Mouse (Mus musculus) heart, embryonic 16.5 days (tissue): Measurements from ENCODE around the gene Olfr593. TPM values are rescaled to one million over a fixed set of nuclear protein-coding genes. Genes with fewer than 3 reads are reported as not detected.
"Not testable (repeated sequence)": the region's sequence is repeated elsewhere in the genome, so short reads cannot be mapped to it uniquely, and the experiment has no call there.

Experiments
- ATAC-seq: fragments of 200-750 bp; cut with Nextera tagmentation; replicated peaks from 2 replicates; pipeline ENCODE4 v1.8.0; 2017; ENCODE audit warnings: moderate number of reproducible peaks; ENCODE audit not compliant: insufficient read depth, low FRiP score; ENCODE audit errors: extremely low read depth
- H3K27ac ChIP-seq: fragments of 300-500 bp; sonication (generic); 2 replicates; pipeline ENCODE4 v1.5.1; 2014; ENCODE audit warnings: mild to moderate bottlenecking, low read length, control low read depth, moderate library complexity
- H3K27me3 ChIP-seq: fragments of 300-500 bp; sonication (generic); 2 replicates; pipeline ENCODE4 v1.6.1; 2014; ENCODE audit warnings: low read length, mixed read lengths; ENCODE audit not compliant: control insufficient read depth, insufficient read depth
- H3K36me3 ChIP-seq: fragments of 300-500 bp; sonication (generic); 2 replicates; pipeline ENCODE4 v1.6.1; 2014; ENCODE audit not compliant: control insufficient read depth, insufficient read depth
- H3K4me1 ChIP-seq: fragments of 300-500 bp; sonication (generic); 2 replicates; pipeline ENCODE4 v1.6.1; 2014; ENCODE audit warnings: low read length, mixed read lengths; ENCODE audit not compliant: control insufficient read depth, insufficient read depth
- H3K4me2 ChIP-seq: fragments of 300-500 bp; sonication (generic); 2 replicates; pipeline ENCODE4 v1.6.1; 2014; ENCODE audit warnings: low read depth, mild to moderate bottlenecking, control low read depth, low read length
- H3K4me3 ChIP-seq: fragments of 300-500 bp; sonication (generic); 2 replicates; pipeline ENCODE4 v1.5.1; 2014; ENCODE audit warnings: mild to moderate bottlenecking, control low read depth, low read length
- H3K9ac ChIP-seq: fragments of 300-500 bp; sonication (generic); 2 replicates; pipeline ENCODE4 v1.6.1; 2014; ENCODE audit warnings: low read length, control low read depth
- H3K9me3 ChIP-seq: fragments of 300-500 bp; sonication (generic); replicated peaks from 2 replicates; pipeline ENCODE4 v1.6.1; 2016; ENCODE audit warnings: low read length; ENCODE audit not compliant: control insufficient read depth
- WGBS: fragments of 180-500 bp; shearing (Covaris S2); extraction: QIAGEN DNeasy Blood & Tissue Kit; methylation state at CpG from one replicate; pipeline ENCODE4 v1.1.7; 2014; 5-methylcytosine and 5-hydroxymethylcytosine counted together
- microRNA-seq: library from miRNA; unstranded; fragments of <30 nt; microRNA quantifications from one replicate; pipeline ENCODE4, GENCODE M21; 2017
- polyA plus RNA-seq: library from polyadenylated mRNA; unstranded; fragments of >200 nt; fragmentation: Nextera tagmentation; extraction: Ambion mirVana; gene quantifications from 2 replicates; pipeline ENCODE4 v1.2.1, GENCODE M21; 2015

The Olfr593 gene
- not detected in 2 replicates for polyA plus RNA-seq

DNA sequence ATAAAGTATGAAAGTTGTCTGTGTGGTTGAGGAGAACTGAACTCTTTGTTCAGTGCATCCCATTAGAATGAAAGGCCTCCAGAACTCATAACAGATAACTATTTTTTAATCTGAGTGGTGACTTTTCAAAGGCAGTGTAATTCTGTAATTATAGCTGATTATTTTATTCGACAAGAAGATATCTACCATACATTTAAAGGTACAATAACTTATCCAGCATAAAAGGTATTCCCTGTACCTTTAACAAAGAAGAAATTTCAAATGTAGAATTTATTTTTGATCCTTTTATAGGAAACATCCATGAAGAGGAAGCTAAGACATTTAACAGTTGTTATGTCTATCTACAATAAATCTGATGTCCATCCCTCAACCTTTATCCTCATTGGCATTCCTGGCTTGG is at the start of gene Olfr593:
Gene Olfr593, plus strand, starts transcription at position 301 of the 400 bp plus-strand sequence.
- H3K4me1 ChIP-seq, result no peaks in the 10 kb centered on the region
- H3K4me2 ChIP-seq, result no peak within 1 kb of the TSS
- no peak within 1 kb of the TSS for H3K4me3 ChIP-seq
- H3K27me3 ChIP-seq, result no peaks in the 10 kb centered on the region
- H3K36me3 ChIP-seq, result no peaks in the 10 kb centered on the region
- no peak within 1 kb of the TSS for H3K27ac ChIP-seq
- H3K9ac ChIP-seq, result no peak within 1 kb of the TSS
- WGBS, result 54% methylated on average over 1 of the region's 1 CpGs
- no peak for ATAC-seq
- H3K9me3 ChIP-seq, result no peaks in the 10 kb centered on the region

- H3K4me3 ChIP-seq, result no peak overlapping the region
- ATAC-seq, result no peak
- H3K4me2 ChIP-seq, result no peak overlapping the region
- H3K4me1 ChIP-seq, result no peaks in the 10 kb centered on the region
- no peaks in the 10 kb centered on the region for H3K36me3 ChIP-seq
- 78% methylated on average over 5 of the region's 5 CpGs for WGBS
- H3K9ac ChIP-seq, result no peak overlapping the region
- H3K9me3 ChIP-seq, result no peaks in the 10 kb centered on the region
- no peak overlapping the region for H3K27ac ChIP-seq
- no peaks in the 10 kb centered on the region for H3K27me3 ChIP-seq
These were observed 42.0 kb upstream of the Olfr593 start for GRCm38 (mm10) chr7:103169697-103170096.

DNA sequence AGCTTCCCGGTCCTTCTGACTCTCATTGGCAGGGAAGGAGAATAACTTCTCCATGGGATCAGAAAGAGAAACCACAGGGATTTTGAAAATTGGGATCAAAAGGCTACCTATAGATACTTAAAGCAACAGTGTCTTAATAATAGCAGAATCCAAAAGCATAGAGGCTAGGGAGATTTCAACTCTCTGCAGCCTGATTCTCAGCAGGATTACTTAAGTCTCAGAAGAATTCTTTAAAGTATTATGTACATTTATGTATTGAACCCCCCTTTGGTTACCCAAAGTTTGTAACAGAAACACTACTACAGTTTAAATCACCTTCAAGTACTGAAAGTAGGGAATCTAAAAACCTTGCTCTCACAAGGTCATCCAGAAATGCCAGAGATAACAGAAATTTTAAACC is 33.4 kb upstream of the Olfr593 start, which contains the start of gene Olfr591:
Gene Olfr591, minus strand, starts transcription at position 101 of the 400 bp plus-strand sequence.
- H3K27me3 ChIP-seq, result no peaks in the 10 kb centered on the region
- no peak within 1 kb of the TSS for H3K27ac ChIP-seq
- H3K4me3 ChIP-seq, result no peak within 1 kb of the TSS
- H3K36me3 ChIP-seq, result no peaks in the 10 kb centered on the region
- ATAC-seq, result no peak
- no peak within 1 kb of the TSS for H3K4me2 ChIP-seq
- 66% methylated on average over 1 of the region's 1 CpGs for WGBS
- H3K9ac ChIP-seq, result no peak within 1 kb of the TSS
- no peaks in the 10 kb centered on the region for H3K4me1 ChIP-seq
- H3K9me3 ChIP-seq, result peaks cover 12% of the 10 kb centered on the region

- not testable (repeated sequence) for H3K4me2 ChIP-seq, ATAC-seq, H3K4me3 ChIP-seq, H3K27me3 ChIP-seq, H3K9ac ChIP-seq, H3K27ac ChIP-seq, H3K4me1 ChIP-seq, H3K36me3 ChIP-seq
- peaks cover 12% of the 10 kb centered on the region for H3K9me3 ChIP-seq
- WGBS, result 64% methylated on average over 1 of the region's 1 CpGs
These were observed 27.2 kb upstream of the Olfr593 start, which contains the start of gene Olfr592 for GRCm38 (mm10) chr7:103184503-103184902. Olfr592 (plus strand) TSS chr7:103184803.

GRCm38 (mm10) chr7:103212050-103212449 is 388 bp downstream of the Olfr593 start:
- 81% methylated on average over 5 of the region's 5 CpGs for WGBS
- not testable (repeated sequence) for ATAC-seq

DNA sequence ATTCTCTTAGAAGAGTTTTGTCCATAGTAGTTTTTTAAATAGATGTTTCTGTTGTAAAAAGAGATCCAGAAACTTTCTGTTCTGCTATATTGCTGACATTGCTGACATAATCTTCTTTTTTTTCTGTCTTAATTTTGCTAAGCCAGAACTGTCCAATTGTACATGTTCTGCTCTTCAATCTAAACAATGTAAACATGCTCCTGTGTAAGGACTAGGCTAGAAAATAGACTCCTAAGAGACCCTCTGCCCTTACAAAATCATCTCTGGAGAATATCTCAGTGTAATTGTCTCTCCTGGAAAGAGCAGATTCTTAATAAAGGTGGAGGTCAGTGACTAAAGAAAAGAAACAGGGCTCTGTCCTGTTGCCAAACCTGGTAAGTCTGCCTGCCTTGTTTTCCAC is 5.0 kb downstream of the Olfr593 start, which contains the start of gene Olfr594:
Gene Olfr594, plus strand, starts transcription at position 301 of the 400 bp plus-strand sequence.
- no peak for ATAC-seq
- H3K9me3 ChIP-seq, result no peaks in the 10 kb centered on the region
- H3K4me2 ChIP-seq, result no peak within 1 kb of the TSS
- no peak within 1 kb of the TSS for H3K4me3 ChIP-seq
- no peak within 1 kb of the TSS for H3K9ac ChIP-seq
- no peak within 1 kb of the TSS for H3K27ac ChIP-seq
- H3K4me1 ChIP-seq, result no peaks in the 10 kb centered on the region
- H3K36me3 ChIP-seq, result no peaks in the 10 kb centered on the region
- no peaks in the 10 kb centered on the region for H3K27me3 ChIP-seq

More at GRCm38 (mm10) chr7:103212050-103212449, 388 bp downstream of the Olfr593 start:
- not testable (repeated sequence) for H3K27me3 ChIP-seq, H3K36me3 ChIP-seq, H3K4me2 ChIP-seq, H3K4me1 ChIP-seq, H3K9ac ChIP-seq, H3K4me3 ChIP-seq, H3K9me3 ChIP-seq, H3K27ac ChIP-seq

- H3K36me3 ChIP-seq, H3K4me2 ChIP-seq, ATAC-seq, H3K9me3 ChIP-seq, H3K27ac ChIP-seq, H3K9ac ChIP-seq, H3K4me1 ChIP-seq, H3K27me3 ChIP-seq, H3K4me3 ChIP-seq: not testable (repeated sequence)
These were observed 40.7 kb downstream of the Olfr593 start, which contains the start of gene Usp17ld for GRCm38 (mm10) chr7:103252405-103252804. Usp17ld (minus strand) TSS chr7:103252505.

Small RNA genes within 50 kb of the gene (microRNA-seq; reads per million reads assigned to microRNA genes)
- gene Gm25171, result not detected

Other genes starting within 250 kb of the Olfr593 start
- gene Olfr576, start 249.2 kb upstream of the Olfr593 start, polyA plus RNA-seq, result not detected in 2 replicates
- gene Olfr577, start 235.9 kb upstream of the Olfr593 start, polyA plus RNA-seq, result not detected in 2 replicates
- gene Olfr578, start 222.5 kb upstream of the Olfr593 start, polyA plus RNA-seq, result not detected in 2 replicates
- gene Olfr582, start 173.8 kb upstream of the Olfr593 start, polyA plus RNA-seq, result not detected in 2 replicates
- not detected in 2 replicates for gene Olfr583, start 160.6 kb upstream of the Olfr593 start, polyA plus RNA-seq
- not detected in 2 replicates for gene Olfr584, start 130.0 kb upstream of the Olfr593 start, polyA plus RNA-seq
- not detected in 2 replicates for gene Olfr585, start 114.1 kb upstream of the Olfr593 start, polyA plus RNA-seq
- gene Olfr586, start 86.2 kb upstream of the Olfr593 start, polyA plus RNA-seq, result not detected in 2 replicates
- not detected in 2 replicates for gene Olfr588-ps1, start 71.0 kb upstream of the Olfr593 start, polyA plus RNA-seq
- not detected in 2 replicates for gene Olfr589, start 55.5 kb upstream of the Olfr593 start, polyA plus RNA-seq
- not detected in 2 replicates for gene Olfr591, start 33.5 kb upstream of the Olfr593 start, polyA plus RNA-seq
- not detected in 2 replicates for gene Olfr592, start 27.1 kb upstream of the Olfr593 start, polyA plus RNA-seq
- gene Olfr594, start 5.1 kb downstream of the Olfr593 start, polyA plus RNA-seq, result not detected in 2 replicates
- gene Usp17ld, start 40.6 kb downstream of the Olfr593 start, polyA plus RNA-seq, result not detected in 2 replicates
- not detected in 2 replicates for gene Olfr596, start 93.8 kb downstream of the Olfr593 start, polyA plus RNA-seq
- gene Olfr597, start 104.5 kb downstream of the Olfr593 start, polyA plus RNA-seq, result not detected in 2 replicates
- not detected in 2 replicates for gene Olfr598, start 111.7 kb downstream of the Olfr593 start, polyA plus RNA-seq
- gene Olfr599, start 124.1 kb downstream of the Olfr593 start, polyA plus RNA-seq, result not detected in 2 replicates
- gene Olfr600, start 137.8 kb downstream of the Olfr593 start, polyA plus RNA-seq, result not detected in 2 replicates
- not detected in 2 replicates for gene Olfr601, start 150.8 kb downstream of the Olfr593 start, polyA plus RNA-seq
- not detected in 2 replicates for gene Olfr603, start 174.3 kb downstream of the Olfr593 start, polyA plus RNA-seq
- not detected in 2 replicates for gene Usp17lc, start 203.2 kb downstream of the Olfr593 start, polyA plus RNA-seq
- not detected in 2 replicates for gene Olfr605, start 233.6 kb downstream of the Olfr593 start, polyA plus RNA-seq
- gene Olfr606, start 237.2 kb downstream of the Olfr593 start, polyA plus RNA-seq, result not detected in 2 replicates